Mouse (Mus musculus): ENCODE data around the gene Ccdc189.

The Ccdc189 gene

GRCm38 (mm10) chr7:127591108-127591507 is 2.7 kb upstream of the Ccdc189 start:
- no peak for DNase-seq (ENCODE audit: low spot score)

DNA sequence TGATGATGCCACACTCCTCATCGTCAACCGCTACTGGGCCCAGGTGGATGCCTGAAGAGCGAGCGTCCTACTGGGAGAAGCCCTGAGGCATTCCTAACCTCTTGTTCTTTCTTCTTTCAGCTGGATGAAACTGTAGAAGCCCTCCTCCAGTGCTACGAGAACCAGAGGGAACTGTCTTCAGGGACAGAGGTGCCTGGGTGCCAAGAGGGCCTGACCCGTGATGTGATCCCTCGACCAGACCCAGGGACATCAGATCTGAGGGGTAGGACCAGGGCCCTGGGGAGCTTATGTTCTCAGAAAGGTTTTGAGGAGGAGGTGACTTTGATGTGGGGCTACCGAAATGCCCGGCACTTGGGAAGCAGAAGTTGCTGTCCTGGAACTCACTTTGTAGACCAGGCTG is 1.2 kb upstream of the Ccdc189 start:
- no peak for DNase-seq (ENCODE audit: low spot score)

DNA sequence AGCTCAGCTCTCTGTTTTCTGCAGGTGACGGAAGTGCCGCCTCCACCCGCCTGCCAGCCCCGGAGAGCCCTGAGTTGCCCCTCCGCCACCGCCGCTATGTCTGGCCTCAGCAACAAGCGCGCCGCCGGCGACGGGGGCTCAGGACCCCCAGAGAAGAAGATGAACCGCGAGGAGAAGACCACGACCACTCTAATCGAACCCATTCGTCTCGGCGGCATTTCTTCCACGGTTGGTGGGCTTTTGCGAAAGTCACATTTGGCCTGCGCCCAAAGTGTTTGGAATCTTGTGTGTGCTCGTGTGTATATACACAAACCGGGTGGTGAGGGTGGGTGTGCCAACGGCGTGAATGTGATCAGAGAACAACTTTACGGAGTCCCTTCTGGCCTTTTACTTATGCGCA is 506 bp upstream of the Ccdc189 start:
- no peak for DNase-seq (ENCODE audit: low spot score)

DNA sequence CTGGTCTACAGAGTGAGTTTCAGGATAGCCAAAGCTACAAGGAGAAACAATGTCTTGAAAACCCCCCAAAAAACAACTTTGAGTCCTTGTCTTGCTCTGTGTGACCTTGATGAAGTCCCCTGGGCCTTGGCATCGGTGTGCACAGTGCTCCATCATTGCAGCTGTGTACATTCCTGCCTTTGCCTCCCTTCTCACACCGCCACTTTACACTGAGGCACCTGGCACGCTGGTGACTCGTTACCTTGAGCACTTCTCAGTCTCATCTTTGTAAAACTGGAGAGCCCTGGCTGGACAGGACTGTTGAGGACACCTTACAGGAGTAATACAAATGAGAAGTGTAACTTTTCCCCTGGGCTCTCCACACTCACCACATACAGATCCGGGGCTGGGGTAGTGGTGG is 1.2 kb downstream of the Ccdc189 start:
- no peak for DNase-seq (ENCODE audit: low spot score)

DNA sequence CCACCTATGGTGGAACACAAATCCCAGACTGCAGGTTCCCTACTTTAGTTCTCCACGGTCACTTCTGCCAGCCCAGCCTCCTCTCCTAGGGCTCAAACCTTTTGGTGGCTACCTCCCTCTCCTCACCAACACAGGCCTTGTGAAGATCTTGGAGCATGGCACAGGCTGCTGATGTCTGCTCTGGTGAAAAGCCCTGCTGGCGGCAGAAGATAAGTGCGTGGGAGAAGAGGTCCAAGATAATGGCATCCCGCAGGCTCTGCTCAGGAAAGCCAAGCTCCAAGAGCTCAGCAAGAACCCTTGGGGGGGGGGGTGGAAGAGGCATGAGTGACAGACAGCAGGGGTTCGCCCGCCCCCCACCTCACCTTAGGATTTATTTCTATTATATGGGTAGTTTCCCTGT is 2.2 kb downstream of the Ccdc189 start:
- no peak for DNase-seq (ENCODE audit: low spot score)

GRCm38 (mm10) chr7:127585031-127585430 is 3.4 kb downstream of the Ccdc189 start:
- no peak for DNase-seq (ENCODE audit: low spot score)

DNA sequence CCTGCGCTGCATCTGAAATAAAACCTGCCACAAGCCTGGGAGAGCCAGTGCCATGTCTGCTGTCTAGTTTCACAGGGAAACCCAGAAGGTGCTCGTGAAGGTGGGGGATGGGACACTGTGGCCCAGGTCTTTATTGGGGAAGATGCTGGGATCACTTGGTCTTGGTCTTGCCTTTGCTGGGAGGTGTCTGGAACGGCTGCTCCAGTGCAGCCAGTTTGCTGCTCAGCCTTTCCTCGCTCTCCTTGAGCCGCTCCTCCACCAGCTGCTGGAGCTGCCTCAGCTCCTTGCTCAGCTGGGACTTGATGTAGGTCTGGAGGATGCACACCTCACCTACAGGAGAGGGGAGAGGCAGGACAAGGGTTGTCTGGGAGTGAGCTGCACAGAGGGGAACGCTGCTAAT is 5.1 kb downstream of the Ccdc189 start:
- DNase-seq (ENCODE audit: low spot score): no peak

DNA sequence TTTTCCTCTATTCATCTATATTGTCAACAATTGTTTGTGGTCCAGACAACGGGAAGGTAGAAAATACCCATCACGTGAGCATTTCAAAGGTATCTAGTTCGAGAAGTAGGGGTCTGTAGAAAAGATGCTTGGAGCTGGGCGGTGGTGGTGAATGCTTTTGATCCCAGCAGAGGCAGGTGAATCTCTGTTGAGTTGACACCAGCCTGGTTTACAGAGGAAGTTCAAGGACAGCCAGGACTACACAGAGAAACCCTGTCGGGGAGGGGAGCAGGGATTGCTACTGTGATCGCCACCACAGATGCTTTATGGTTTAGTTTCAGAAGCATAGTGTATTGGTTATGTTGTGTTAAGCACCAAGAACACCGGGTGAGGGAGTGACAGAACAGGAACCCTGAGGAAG is 14.3 kb downstream of the Ccdc189 start:
- no peak for DNase-seq (ENCODE audit: low spot score)

DNA sequence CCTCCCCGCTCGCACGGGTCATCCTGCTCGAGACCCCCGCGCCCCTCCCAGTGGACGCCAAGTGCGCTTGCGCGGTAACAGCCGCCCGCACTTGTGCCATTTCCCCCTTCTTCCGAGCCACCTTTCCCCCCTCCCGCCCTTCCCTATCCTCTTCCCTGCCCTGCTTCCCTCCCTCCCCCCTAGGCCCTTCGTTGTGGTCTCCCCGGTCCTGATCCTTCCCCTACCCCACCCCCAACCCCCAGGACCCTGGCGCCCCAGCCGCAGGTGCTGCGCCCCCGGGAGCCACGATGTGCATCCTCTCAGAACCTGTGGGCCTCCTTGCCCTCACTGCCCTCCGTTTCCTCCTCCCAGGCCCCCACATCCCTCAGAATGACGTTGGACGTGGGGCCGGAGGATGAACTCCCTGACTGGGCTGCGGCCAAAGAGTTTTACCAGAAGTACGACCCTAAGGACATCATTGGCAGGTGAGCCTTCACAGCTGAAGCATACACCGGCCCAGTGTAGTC is 14.8 kb downstream of the Ccdc189 start:
- peak; percentile 27 for DNase-seq (ENCODE audit: low spot score)

- DNase-seq (ENCODE audit: low spot score): peak; percentile 97
Measured at GRCm38 (mm10) chr7:127572895-127573471, 15.4 kb downstream of the Ccdc189 start, which contains the start of gene Phkg2. Gene Phkg2, plus strand, starts transcription at chr7:127573340.

DNA sequence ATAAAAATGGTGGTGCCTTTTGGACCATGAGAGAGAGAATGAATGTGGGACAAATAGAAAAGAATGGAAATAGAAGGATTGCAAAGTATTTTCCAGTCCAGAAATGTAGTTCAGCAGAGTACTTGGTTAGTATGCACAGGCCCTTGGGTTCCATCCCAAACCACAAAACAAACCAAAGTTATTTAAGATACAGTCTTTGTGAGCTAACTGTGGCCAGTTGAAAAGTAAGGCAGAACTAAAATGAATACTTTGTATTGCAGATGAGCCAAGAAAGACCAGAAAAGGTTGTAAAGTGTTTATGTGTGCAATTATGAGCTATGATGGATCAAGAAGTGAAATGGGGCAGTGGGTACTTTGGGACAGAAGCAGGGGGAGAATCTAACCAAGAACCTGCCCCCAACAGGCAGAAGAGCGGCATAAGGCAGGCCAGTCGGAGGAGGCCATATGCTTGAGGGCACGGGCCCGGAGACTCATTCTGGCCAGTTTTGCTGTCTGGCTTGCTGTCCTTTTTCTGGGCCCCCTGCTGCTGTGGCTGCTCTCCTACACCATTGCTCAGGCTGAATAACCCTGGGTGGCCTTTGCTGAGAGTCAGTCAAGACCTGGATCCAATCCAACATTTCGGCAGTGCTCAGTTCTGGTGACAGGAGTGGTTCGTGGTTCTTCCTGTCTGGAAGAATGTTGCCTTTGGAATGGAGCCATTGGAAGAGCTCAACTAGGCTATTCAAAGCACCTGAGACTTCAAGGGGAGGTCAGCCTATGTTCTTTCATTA is 23.8 kb downstream of the Ccdc189 start:
- no peak for DNase-seq (ENCODE audit: low spot score)

DNA sequence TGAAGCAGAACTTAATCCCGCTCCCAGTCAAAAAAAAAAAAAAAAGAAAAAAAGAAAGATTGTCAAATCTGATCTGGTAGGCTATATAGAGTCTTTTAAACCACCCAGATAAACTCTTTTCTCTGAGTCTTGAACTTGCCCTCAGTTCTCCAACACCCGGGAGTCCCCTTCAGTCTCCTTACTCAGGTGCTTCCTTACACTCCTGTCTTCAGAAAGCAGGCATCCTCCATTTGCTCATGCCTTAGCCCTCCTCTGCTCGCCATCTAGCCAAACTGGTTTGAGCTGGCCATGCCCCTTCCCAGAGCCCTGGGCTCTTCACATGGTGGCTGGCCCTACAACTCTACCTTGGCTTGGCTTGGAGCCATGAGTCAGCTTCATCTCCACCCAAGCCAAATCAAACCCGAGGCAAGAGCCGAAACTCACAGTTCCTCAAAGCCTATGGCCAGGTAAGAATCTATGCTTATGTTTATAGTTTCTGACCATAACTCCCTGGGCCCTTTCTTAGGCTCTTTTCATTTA is 27.0 kb downstream of the Ccdc189 start, which contains the start of gene Tmem265:
Gene Tmem265, plus strand, starts transcription at position 51 of the 519 bp plus-strand sequence.
- DNase-seq (ENCODE audit: low spot score): no peak

- DNase-seq (ENCODE audit: low spot score): no peak
Measured at GRCm38 (mm10) chr7:127560580-127560979, 27.8 kb downstream of the Ccdc189 start.

DNA sequence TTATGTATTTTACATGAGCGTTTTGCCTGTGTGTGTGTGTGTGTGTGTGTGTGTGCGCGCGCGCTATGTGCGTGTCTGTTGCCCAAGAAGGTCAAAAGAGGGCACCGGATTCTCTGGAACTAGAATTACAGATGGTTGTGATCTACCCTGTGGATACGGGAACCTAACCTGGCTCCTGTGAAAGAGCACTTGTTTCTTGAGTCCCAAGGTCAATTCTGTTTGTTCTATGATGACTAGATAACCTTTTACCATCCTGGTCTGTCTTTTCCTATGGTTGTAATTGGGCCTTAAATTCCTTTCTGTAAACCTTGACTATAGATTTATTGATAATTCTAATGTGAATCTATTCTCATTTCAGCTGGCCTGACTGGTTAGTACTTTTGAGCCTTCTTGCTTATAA is 36.8 kb downstream of the Ccdc189 start:
- no peak for DNase-seq (ENCODE audit: low spot score)

DNA sequence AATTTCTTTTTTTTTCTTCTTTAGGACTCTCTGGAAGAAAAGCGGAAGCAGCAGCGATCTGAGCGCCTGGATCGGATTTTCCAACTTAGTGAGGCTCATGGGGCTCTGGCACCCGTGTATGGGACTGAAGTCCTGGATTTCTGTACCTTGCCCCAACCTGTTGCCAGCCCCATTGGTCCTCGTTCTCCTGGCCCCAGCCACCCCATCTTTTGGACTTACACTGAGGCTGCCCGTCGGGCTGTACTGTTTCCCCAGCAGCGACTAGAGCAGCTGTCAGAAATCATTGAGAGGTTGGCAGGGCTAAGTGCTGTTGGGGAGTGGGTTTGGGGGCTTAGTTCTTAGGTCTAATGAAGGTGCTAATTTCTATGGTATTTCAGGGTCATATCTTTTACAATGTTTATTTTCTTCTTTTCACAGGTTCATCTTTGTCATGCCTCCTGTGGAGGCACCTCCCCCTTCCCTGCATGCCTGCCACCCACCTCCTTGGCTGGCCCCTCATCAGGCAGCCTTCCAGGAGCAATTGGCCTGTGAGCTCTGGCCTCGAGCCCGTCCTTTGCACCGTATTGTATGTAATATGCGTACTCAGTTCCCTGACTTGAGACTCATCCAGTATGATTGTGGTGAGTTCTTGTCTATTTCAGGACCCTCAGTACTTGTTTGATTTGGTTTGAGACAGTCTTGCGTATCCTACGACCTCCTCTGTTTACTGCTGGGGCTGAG is 39.1 kb downstream of the Ccdc189 start:
- no peak for DNase-seq (ENCODE audit: low spot score)

DNA sequence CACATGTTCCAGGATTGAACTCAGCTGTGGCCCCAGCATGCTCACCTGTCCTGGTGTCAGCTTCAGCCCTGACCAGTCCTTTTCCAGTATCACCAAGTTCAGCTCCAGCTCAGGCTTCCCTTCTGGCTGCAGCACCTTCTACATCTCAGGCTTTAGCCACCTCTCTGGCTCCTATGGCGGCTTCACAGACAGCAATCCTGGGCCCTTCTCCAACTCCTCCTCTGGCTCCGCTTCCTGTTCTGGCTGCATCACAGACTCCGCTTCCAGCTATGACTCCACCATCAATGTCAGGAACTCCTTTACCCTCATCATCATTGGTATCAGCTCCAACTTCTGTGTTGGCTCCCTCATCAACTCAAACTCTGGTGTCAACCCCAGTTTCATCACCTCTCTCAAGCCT is 46.7 kb downstream of the Ccdc189 start:
- DNase-seq (ENCODE audit: low spot score): no peak
